Mouse (Mus musculus) ES-Bruce4 (cell line): ENCODE data around the gene Large1. TPM values are rescaled to one million over a fixed set of nuclear protein-coding genes. Genes with fewer than 3 reads are reported as not detected.
"Not testable (repeated sequence)": the region's sequence is repeated elsewhere in the genome, so short reads cannot be mapped to it uniquely, and the experiment has no call there.

Source experiments
- H3K27ac ChIP-seq: 2 replicates; pipeline ENCODE4 v1.5.1; 2012; ENCODE audit warnings: low read length, inconsistent platforms; ENCODE audit not compliant: insufficient read depth
- H3K27me3 ChIP-seq: 2 replicates; pipeline ENCODE4 v1.6.1; 2012; ENCODE audit warnings: mild to moderate bottlenecking, low read length, inconsistent platforms; ENCODE audit not compliant: control insufficient read depth, poor library complexity, insufficient read depth, severe bottlenecking
- H3K36me3 ChIP-seq: 2 replicates; pipeline ENCODE4 v1.6.1; 2012; ENCODE audit warnings: inconsistent platforms, mild to moderate bottlenecking, low read length, moderate library complexity; ENCODE audit not compliant: control insufficient read depth, poor library complexity, insufficient read depth, severe bottlenecking
- H3K4me1 ChIP-seq: one replicate; pipeline ENCODE4 v1.8.1; 2011; ENCODE audit warnings: low read length; ENCODE audit not compliant: control insufficient read depth, insufficient read depth
- H3K4me3 ChIP-seq: 2 replicates; pipeline ENCODE4 v1.5.1; 2011; ENCODE audit warnings: low read depth, mild to moderate bottlenecking, low read length
- H3K9ac ChIP-seq: 2 replicates; pipeline ENCODE4 v1.6.1; 2012; ENCODE audit warnings: low read depth, mild to moderate bottlenecking, inconsistent platforms; ENCODE audit not compliant: poor library complexity, severe bottlenecking
- H3K9me3 ChIP-seq: replicated peaks from 2 replicates; pipeline ENCODE4 v1.6.1; 2012; ENCODE audit warnings: mild to moderate bottlenecking, low read length, inconsistent platforms; ENCODE audit not compliant: control insufficient read depth, poor library complexity, insufficient read depth, severe bottlenecking
- CTCF ChIP-seq: IDR thresholded peaks from one replicate; pipeline ENCODE4 v1.8.1; 2011; ENCODE audit warnings: low read depth, low read length
- EP300 ChIP-seq: IDR thresholded peaks from 2 replicates; pipeline ENCODE4 v1.6.1; 2011; ENCODE audit warnings: low read depth, low read length; ENCODE audit not compliant: insufficient read depth
- POLR2A ChIP-seq: IDR thresholded peaks from one replicate; pipeline ENCODE4 v1.8.1; 2011; ENCODE audit warnings: low read length; ENCODE audit not compliant: insufficient read depth
- polyA plus RNA-seq: library from polyadenylated mRNA; stranded (reverse); fragments of >200 nt; gene quantifications from 2 replicates; pipeline ENCODE4 v1.2.4, GENCODE M21; 2011; ENCODE audit warnings: low read depth; ENCODE audit not compliant: missing spikeins, insufficient read depth, insufficient read length

Gene Large1
- polyA plus RNA-seq, 1 experiment = 20.2 TPM

GRCm38 (mm10) chr8:73290636-73291035 is 62.7 kb downstream of the Large1 start:
- no peaks in the 10 kb centered on the region for H3K4me1 ChIP-seq
- TF ChIP-seq EP300 = no peak
- TF ChIP-seq CTCF = no peak
- TF ChIP-seq POLR2A = no peak
- H3K27me3 ChIP-seq = no peaks in the 10 kb centered on the region
- no peaks in the 10 kb centered on the region for H3K9me3 ChIP-seq
- no peak overlapping the region for H3K27ac ChIP-seq
- no peak overlapping the region for H3K4me3 ChIP-seq
- H3K36me3 ChIP-seq = no peaks in the 10 kb centered on the region
- no peak overlapping the region for H3K9ac ChIP-seq

- no peaks in the 10 kb centered on the region for H3K9me3 ChIP-seq
- H3K36me3 ChIP-seq = no peaks in the 10 kb centered on the region
- no peaks in the 10 kb centered on the region for H3K27me3 ChIP-seq
- H3K9ac ChIP-seq = no peak overlapping the region
- H3K4me1 ChIP-seq = no peaks in the 10 kb centered on the region
- no peak overlapping the region for H3K4me3 ChIP-seq
- no peak overlapping the region for H3K27ac ChIP-seq
- TF ChIP-seq POLR2A = no peak
- no peak for TF ChIP-seq CTCF
- TF ChIP-seq EP300 = no peak
Measured at GRCm38 (mm10) chr8:73289831-73290230, 63.5 kb downstream of the Large1 start.

GRCm38 (mm10) chr8:73281996-73282395 is 71.3 kb downstream of the Large1 start:
- TF ChIP-seq POLR2A (no peak), EP300 (no peak), CTCF (no peak)
- no peaks in the 10 kb centered on the region for H3K9me3 ChIP-seq
- no peak overlapping the region for H3K9ac ChIP-seq
- no peaks in the 10 kb centered on the region for H3K4me1 ChIP-seq
- no peaks in the 10 kb centered on the region for H3K27me3 ChIP-seq
- no peaks in the 10 kb centered on the region for H3K36me3 ChIP-seq
- no peak overlapping the region for H3K4me3 ChIP-seq
- H3K27ac ChIP-seq = no peak overlapping the region

- Histone ChIP-seq H3K27me3 (no peaks in the 10 kb centered on the region), H3K27ac (no peak overlapping the region)
- no peak for TF ChIP-seq POLR2A
Measured at GRCm38 (mm10) chr8:73276015-73276414, 77.3 kb downstream of the Large1 start.

GRCm38 (mm10) chr8:73275445-73275844 is 77.9 kb downstream of the Large1 start:
- H3K9ac ChIP-seq, H3K4me3 ChIP-seq, H3K4me1 ChIP-seq, H3K27me3 ChIP-seq, H3K9me3 ChIP-seq, H3K36me3 ChIP-seq, H3K27ac ChIP-seq: not testable (repeated sequence)

More at GRCm38 (mm10) chr8:73276015-73276414, 77.3 kb downstream of the Large1 start:
- H3K36me3 ChIP-seq = no peaks in the 10 kb centered on the region
- H3K9ac ChIP-seq = no peak overlapping the region
- peaks cover 4% of the 10 kb centered on the region for H3K9me3 ChIP-seq
- H3K4me3 ChIP-seq = no peak overlapping the region
- no peaks in the 10 kb centered on the region for H3K4me1 ChIP-seq

GRCm38 (mm10) chr8:73273150-73273549 is 80.2 kb downstream of the Large1 start:
- Histone ChIP-seq H3K27me3 (no peaks in the 10 kb centered on the region), H3K4me3 (no peak overlapping the region), H3K4me1 (no peaks in the 10 kb centered on the region), H3K9me3 (peaks cover 9% of the 10 kb centered on the region), H3K27ac (no peak overlapping the region), H3K36me3 (no peaks in the 10 kb centered on the region), H3K9ac (no peak overlapping the region)
- no peak for TF ChIP-seq EP300
- TF ChIP-seq POLR2A = no peak
- no peak for TF ChIP-seq CTCF
